Mouse (Mus musculus): ENCODE results near the gene Hoxb2. TPM values are rescaled to one million over a fixed set of nuclear protein-coding genes. Genes with fewer than 3 reads are reported as not detected.

Gene Hoxb2
- polyA plus RNA-seq, 1 experiment from 2014 or later: 4.8 TPM

DNA sequence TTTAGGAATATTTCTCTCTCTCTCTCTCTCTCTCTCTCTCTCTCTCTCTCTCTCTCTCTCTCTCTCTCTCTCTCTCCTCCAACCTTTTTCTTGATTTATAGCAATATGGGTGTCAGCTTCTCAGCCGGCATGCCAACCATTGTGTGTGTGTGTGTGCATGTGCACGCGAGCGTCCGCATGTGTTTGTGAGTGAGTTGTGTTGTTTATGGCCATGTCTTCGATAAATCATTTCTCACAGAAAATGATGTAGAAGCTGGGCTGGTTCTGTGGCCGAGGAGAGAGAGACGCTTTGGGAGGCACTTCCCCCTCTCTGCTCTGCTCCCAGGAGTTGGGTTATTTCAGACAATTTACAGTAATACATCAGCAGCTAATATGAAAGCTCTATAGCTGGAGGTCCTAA is 21.7 kb upstream of the Hoxb2 start:
- H3K4me1 ChIP-seq: peaks cover 10% of the 10 kb centered on the region
- no peaks in the 10 kb centered on the region for H3K36me3 ChIP-seq
- H3K9ac ChIP-seq: no peak overlapping the region
- no peak overlapping the region for H3K4me2 ChIP-seq (replicated peaks)
- H3K27me3 ChIP-seq: peaks cover 100% of the 10 kb centered on the region
- whole genome bisulfite sequencing: 9% methylated on average over 8 of the region's 8 CpGs
- H3K9me3 ChIP-seq: no peaks in the 10 kb centered on the region
- no peak overlapping the region for H3K4me3 ChIP-seq
- H3K27ac ChIP-seq: no peak overlapping the region
- ATAC-seq (ENCODE audit: low FRiP score, low read depth): no peak

DNA sequence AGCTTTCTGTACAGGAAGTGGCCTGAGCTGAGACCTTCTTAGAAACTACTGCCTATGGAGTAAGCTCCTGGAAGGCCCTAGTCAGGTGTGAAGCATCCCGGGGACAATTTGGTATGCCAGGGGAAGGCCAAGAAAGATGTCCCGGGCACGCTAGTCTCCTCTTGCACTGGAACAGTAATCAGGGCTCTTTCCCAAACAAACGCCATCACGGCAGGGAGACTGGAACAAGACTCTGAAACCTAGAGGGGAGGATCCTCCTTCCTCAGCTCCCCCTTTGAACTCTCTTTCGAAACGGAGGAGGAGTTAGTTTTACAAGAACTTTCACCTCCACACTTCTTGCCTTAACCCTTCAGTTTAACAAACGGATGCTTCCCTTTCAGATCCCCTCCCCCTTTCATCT is 18.2 kb upstream of the Hoxb2 start:
- Histone ChIP-seq H3K4me1 (peaks cover 10% of the 10 kb centered on the region), H3K27ac (no peak overlapping the region), H3K27me3 (peaks cover 100% of the 10 kb centered on the region), H3K9ac (no peak overlapping the region), H3K9me3 (no peaks in the 10 kb centered on the region), H3K4me3 (no peak overlapping the region), H3K36me3 (no peaks in the 10 kb centered on the region), H3K4me2 (replicated peaks) (peak overlapping the region; percentile 53)
- 3% methylated on average over 8 of the region's 8 CpGs for WGBS
- no peak for ATAC-seq (ENCODE audit: low FRiP score, low read depth)

DNA sequence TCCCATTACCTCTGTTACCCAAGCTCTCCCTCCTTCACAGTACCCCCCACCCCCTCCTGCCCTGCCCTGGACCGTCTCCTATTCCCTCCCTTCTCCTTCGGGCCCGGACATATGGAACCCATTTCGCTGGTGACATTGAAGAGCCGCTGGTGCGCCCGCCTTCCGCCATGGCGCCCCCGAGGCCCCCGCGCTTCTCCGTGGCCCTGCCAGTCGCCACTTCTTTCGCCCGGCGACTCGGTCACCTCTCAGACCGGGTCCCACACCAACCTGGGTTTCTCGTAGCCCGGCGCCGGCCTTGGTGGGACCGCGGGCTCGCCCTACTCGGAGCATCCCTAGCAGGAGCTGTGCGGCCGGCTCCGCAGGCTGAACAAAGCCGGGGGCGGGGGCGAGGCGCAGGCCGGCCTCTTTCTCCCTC is 17.7 kb upstream of the Hoxb2 start:
- peak overlapping the region; percentile 32 for H3K4me3 ChIP-seq
- no peak overlapping the region for H3K27ac ChIP-seq
- WGBS: 2% methylated on average over 35 of the region's 35 CpGs
- peaks cover 10% of the 10 kb centered on the region for H3K4me1 ChIP-seq
- H3K27me3 ChIP-seq: peaks cover 100% of the 10 kb centered on the region
- no peak for ATAC-seq (ENCODE audit: low FRiP score, low read depth)
- H3K36me3 ChIP-seq: no peaks in the 10 kb centered on the region
- H3K4me2 ChIP-seq (replicated peaks): peak overlapping the region; percentile 53
- H3K9ac ChIP-seq: peak overlapping the region; percentile 54; the same call in 1 of the 2 replicates
- H3K9me3 ChIP-seq: no peaks in the 10 kb centered on the region

DNA sequence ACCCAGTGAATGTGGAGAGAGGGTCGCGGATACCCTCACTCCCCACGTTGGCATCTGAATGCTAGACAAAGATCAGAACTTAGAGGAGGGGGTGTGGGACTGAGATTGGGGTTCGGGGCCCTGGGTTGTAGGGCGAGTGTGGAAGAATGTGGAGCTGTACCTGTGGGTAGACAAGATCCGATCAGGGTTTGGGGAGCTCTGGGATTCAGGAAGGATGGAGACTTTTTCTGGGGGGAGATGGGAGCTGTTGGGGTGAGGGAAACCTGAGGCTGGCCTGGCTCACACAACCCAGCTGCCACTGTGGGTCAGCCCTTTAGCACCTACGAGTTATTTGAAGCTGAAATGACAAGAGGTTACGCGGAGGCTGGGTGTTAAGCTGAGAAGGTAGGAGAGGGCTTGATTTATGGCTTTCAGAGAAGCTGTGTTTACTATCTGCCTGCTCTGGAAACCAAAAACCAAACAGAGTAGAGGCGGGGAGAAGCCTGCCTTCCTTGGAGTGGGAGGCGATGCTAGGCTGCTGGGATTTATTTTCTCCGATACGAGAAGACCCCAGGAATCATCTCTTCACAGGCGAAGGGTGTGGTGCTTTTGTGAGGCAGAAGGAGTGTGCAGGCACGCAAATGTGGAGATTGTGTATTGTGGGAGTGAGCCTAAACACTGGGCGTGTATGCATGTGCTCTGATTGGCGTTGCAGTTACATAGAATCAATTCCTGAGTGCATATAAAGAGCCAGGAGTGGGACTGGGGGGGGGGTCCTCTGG is 16.9 kb upstream of the Hoxb2 start:
- H3K4me2 ChIP-seq (replicated peaks): peak overlapping the region; percentile 53
- WGBS: 7% methylated on average over 17 of the region's 17 CpGs
- H3K27ac ChIP-seq: peak overlapping the region; percentile 1; the same call in 1 of the 2 replicates
- H3K4me3 ChIP-seq: peak overlapping the region; percentile 32
- H3K27me3 ChIP-seq: peaks cover 100% of the 10 kb centered on the region
- no peak overlapping the region for H3K9ac ChIP-seq
- H3K4me1 ChIP-seq: peaks cover 10% of the 10 kb centered on the region
- no peak for ATAC-seq (ENCODE audit: low FRiP score, low read depth)
- H3K36me3 ChIP-seq: no peaks in the 10 kb centered on the region
- no peaks in the 10 kb centered on the region for H3K9me3 ChIP-seq

DNA sequence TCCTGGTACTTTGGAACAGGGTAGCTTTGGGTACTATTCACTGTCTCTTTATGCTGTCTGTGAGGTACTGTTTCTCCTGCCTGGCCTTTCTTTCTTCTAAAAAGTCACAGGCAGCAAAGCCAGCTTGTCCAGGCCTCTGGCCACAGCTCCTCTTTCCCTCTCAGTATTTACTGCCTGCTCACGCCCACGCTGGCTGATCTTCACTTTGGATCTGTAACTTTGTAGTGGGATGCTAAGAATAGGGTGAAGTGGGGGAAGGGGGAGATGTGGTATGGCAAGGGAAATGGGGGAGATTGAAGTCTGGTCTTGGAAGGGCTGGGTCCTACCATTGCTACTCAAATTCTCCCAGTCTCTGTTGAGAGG is 16.3 kb upstream of the Hoxb2 start:
- no peak for ATAC-seq (ENCODE audit: low FRiP score, low read depth)
- Histone ChIP-seq H3K9me3 (no peaks in the 10 kb centered on the region), H3K4me1 (peaks cover 10% of the 10 kb centered on the region), H3K4me3 (no peak overlapping the region), H3K27ac (no peak overlapping the region), H3K27me3 (peaks cover 100% of the 10 kb centered on the region), H3K9ac (no peak overlapping the region), H3K4me2 (replicated peaks) (no peak overlapping the region), H3K36me3 (no peaks in the 10 kb centered on the region)
- 5% methylated on average over 2 of the region's 2 CpGs for WGBS

DNA sequence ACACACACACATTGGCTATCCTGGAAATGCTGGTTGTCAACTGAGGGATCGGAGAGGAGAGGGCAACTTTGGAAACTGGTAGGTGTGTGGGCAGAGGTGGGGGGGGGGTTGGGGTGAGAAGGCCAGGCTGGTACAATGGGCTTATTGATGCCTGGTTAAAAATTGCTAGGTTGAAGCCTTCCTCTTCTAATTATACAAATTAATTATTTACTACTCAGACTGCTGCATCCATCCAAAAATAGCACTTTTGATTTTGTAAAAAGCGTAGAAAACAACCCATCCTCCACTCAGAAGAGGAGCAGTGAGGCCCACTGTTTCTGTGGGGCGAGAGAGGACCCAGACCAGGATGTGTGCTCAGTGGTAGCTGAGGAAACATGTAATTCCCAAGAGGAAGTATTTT is 15.3 kb upstream of the Hoxb2 start:
- Histone ChIP-seq H3K9ac (no peak overlapping the region), H3K4me1 (peaks cover 10% of the 10 kb centered on the region), H3K27me3 (peaks cover 100% of the 10 kb centered on the region), H3K4me3 (no peak overlapping the region), H3K4me2 (replicated peaks) (no peak overlapping the region), H3K27ac (no peak overlapping the region), H3K36me3 (no peaks in the 10 kb centered on the region), H3K9me3 (no peaks in the 10 kb centered on the region)
- no peak for ATAC-seq (ENCODE audit: low FRiP score, low read depth)
- WGBS: 57% methylated on average over 3 of the region's 3 CpGs

DNA sequence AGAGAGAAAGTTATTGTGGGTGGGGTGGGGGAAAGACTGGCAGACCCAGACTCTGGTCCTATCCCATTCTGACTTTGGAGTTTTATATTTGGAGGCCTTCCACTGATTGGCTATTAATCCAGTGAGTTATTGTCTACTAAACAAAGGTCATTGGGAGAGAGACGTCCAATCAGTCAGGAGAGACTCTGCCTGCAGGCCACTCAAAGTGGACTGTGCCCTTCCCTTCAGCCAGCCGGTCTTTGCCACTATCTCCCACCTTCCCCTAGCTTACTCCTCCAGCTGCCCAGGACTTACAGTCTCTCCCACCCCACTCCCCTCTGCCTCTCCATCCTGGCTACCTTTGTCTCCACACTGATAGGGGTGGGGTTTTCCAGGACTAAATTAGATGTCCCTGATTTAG is 13.7 kb upstream of the Hoxb2 start:
- H3K4me2 ChIP-seq (replicated peaks): no peak overlapping the region
- ATAC-seq (ENCODE audit: low FRiP score, low read depth): no peak
- peaks cover 15% of the 10 kb centered on the region for H3K4me1 ChIP-seq
- H3K27ac ChIP-seq: no peak overlapping the region
- no peak overlapping the region for H3K9ac ChIP-seq
- no peak overlapping the region for H3K4me3 ChIP-seq
- no peaks in the 10 kb centered on the region for H3K9me3 ChIP-seq
- 9% methylated on average over 2 of the region's 2 CpGs for WGBS
- H3K27me3 ChIP-seq: peaks cover 98% of the 10 kb centered on the region
- no peaks in the 10 kb centered on the region for H3K36me3 ChIP-seq

DNA sequence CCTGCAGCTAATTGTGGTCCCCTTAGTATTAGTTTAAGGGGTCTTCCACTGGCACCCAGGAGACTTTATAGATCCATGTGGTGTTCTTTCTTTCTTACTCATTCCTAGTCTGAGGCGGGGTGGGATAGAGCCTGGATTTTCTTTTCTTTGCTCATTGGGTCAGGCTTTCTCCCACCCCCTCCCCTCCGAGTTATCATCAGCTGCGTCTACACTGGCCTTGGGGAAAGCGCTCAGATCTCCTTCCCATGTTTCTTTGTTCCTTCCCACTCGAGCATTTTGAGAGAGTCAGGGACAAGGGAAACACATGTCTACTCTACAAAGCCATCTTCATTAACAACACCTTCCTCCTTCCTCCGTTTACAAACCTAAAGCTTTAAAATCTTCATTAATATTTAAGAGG is 13.3 kb upstream of the Hoxb2 start:
- no peak overlapping the region for H3K27ac ChIP-seq
- no peak overlapping the region for H3K9ac ChIP-seq
- WGBS: 18% methylated on average over 6 of the region's 6 CpGs
- H3K36me3 ChIP-seq: no peaks in the 10 kb centered on the region
- H3K9me3 ChIP-seq: no peaks in the 10 kb centered on the region
- H3K27me3 ChIP-seq: peaks cover 98% of the 10 kb centered on the region
- no peak overlapping the region for H3K4me3 ChIP-seq
- no peak for ATAC-seq (ENCODE audit: low FRiP score, low read depth)
- peaks cover 15% of the 10 kb centered on the region for H3K4me1 ChIP-seq
- H3K4me2 ChIP-seq (replicated peaks): no peak overlapping the region

DNA sequence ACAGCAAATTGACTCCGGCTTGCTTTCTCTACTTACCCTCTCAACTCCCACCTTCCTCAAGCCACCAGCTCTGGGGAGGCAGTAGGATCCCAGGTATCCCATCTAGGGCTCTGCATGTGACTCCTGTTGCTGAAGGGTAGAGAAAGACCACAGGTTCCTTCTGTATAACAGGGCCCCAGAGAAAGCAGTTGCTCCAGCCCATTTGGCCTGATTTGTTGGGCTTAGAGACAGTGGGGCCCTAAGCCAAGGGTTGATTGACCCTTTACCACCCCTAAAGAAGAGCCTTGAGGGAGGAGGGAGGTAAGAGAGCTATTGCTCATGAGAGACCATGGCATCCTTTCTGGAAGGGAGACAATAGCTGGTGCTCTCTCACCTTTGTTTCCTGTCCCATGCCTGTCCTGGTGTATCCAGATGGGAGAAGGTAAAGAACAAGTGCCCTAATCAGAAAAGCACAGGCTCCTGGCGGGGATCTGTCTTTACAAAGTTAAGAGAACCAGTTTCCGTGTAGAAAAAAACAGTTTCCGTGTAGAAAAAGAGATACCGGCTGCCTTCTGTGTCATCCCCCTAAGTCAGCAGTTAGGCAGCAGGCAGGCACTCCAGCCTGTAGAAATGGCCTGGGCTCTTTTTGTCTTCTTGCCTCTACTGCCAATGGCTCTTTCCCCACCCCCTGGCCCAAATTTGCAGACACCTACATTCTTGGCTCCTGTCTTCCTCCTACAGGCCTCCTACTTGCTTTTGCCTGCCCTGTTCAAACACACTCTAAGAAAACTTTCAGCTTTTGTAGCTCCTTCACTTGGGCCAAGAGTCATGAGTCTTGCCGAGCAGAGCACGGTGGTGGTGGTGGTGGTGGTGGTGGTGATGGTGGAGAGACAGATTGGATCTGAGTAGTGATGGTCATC is 11.1 kb upstream of the Hoxb2 start:
- H3K9ac ChIP-seq: no peak overlapping the region
- no peak overlapping the region for H3K27ac ChIP-seq
- no peak overlapping the region for H3K4me2 ChIP-seq (replicated peaks)
- H3K4me1 ChIP-seq: peaks cover 6% of the 10 kb centered on the region; the same call in 1 of the 2 replicates
- no peak overlapping the region for H3K4me3 ChIP-seq
- no peak for ATAC-seq (ENCODE audit: low FRiP score, low read depth)
- H3K36me3 ChIP-seq: no peaks in the 10 kb centered on the region
- H3K9me3 ChIP-seq: no peaks in the 10 kb centered on the region
- H3K27me3 ChIP-seq: peaks cover 98% of the 10 kb centered on the region
- WGBS: 29% methylated on average over 7 of the region's 7 CpGs

DNA sequence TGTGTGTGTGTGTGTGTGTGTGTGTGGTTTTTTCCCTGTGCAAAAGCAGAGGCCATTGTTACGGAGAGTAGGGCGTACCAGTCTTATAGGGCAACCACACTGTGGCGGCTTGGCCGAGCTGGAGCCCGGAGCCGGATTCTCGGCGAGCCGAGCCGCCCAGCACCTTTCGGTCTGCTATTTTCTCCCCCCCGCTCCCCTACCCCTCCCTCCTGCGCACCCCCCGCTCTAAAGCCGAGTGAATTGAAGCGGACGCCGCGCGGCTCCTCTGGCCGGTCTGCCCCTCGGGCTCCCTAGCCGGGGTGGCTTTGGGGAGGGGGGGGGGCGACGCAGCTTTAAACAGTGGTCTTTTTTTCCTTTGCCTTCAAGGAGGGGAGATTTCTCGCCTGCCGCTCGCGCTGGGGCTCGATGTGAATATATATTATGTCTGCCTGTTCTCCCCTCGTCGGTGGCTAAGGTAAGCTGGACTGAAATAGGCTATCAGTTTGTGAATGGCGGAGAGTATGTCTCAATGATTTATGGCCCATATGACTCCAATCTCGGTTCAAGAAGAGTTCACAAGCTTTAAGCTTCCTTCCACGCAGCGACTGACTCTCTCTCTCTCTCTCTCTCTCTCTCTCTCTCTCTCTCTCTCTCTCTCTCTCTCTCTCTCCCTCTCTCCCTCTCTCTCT is 9.5 kb upstream of the Hoxb2 start:
- Histone ChIP-seq H3K4me2 (replicated peaks) (peak overlapping the region; percentile 52), H3K4me1 (peaks cover 16% of the 10 kb centered on the region), H3K9ac (no peak overlapping the region), H3K27ac (no peak overlapping the region), H3K9me3 (no peaks in the 10 kb centered on the region), H3K4me3 (peak overlapping the region; percentile 25), H3K36me3 (no peaks in the 10 kb centered on the region), H3K27me3 (peaks cover 98% of the 10 kb centered on the region)
- 1% methylated on average over 16 of the region's 36 CpGs for WGBS
- no peak for ATAC-seq (ENCODE audit: low FRiP score, low read depth)

DNA sequence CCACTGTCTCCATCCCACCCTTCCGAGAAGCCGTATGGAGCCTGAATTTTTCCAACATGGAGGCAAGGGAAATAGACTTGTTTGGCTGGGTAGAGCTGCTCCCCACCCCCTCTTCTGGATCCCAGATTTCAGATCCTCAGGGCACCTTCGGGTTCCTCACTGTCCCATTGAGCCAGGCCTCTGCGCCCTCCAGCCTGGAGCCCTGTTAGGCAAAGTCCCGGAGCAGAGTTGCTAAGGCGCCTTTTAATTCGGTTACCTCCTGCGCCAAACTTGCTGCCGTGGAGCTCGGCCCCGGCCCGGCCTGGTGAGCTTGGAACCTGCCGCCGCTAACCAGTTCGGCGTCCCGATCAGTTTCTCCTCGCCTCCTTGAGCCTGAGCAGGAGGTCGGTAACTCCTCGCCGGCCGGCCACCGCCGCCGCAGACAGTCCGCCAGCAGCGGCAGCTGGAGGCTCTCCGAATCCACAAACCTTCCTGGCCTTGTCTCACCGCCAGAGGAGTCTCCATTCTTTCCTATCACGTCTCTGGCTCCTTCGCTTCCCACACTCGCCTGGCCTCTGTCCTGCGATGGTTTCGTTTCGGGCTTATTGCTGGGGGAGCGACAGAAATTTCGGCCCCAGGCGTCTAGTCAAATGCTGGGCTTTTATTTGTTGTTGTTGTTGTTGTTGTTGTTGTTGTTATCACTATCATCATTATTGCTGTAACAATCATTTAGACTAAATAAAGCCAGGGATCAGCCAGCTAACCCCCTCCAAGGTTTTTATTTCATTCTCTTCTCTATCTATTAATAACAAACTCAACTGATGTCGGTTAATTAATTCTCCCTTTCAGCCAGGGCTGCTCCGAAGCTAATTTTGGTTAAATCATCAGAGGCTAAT is 8.4 kb upstream of the Hoxb2 start:
- ATAC-seq (ENCODE audit: low FRiP score, low read depth): no peak

More for the DNA sequence above, 8.4 kb upstream of the Hoxb2 start:
- Histone ChIP-seq H3K4me3 (peak overlapping the region; percentile 25), H3K4me1 (peaks cover 17% of the 10 kb centered on the region), H3K9ac (no peak overlapping the region), H3K27me3 (peaks cover 98% of the 10 kb centered on the region), H3K9me3 (no peaks in the 10 kb centered on the region), H3K27ac (no peak overlapping the region), H3K36me3 (no peaks in the 10 kb centered on the region), H3K4me2 (replicated peaks) (peak overlapping the region; percentile 52)
- WGBS: 2% methylated on average over 40 of the region's 40 CpGs
